Mouse (Mus musculus): ENCODE measurements around the gene Snx3. TPM values are rescaled to one million over a fixed set of nuclear protein-coding genes. Genes with fewer than 3 reads are reported as not detected.

Gene Snx3
- polyA plus RNA-seq, 1 experiment from 2014 or later: 367 TPM

GRCm38 (mm10) chr10:42510141-42510540 lies 8.3 kb downstream of the Snx3 start:
- ATAC-seq (ENCODE audit: insufficient read depth) (no peak), DNase-seq (no peak)
- 86% methylated on average over 6 of the region's 6 CpGs for WGBS
- TF ChIP-seq CTCF (IDR thresholded peaks at IDR 0.05; ENCODE audit: low read depth): peak; percentile 24; the same call in 1 of the 2 replicates
- Histone ChIP-seq H3K4me2 (no peak overlapping the region), H3K36me3 (ENCODE audit: insufficient read depth) (peaks cover 27% of the 10 kb centered on the region), H3K9me3 (ENCODE audit: low read depth, low read length) (no peaks in the 10 kb centered on the region), H3K4me1 (ENCODE audit: insufficient read depth) (no peaks in the 10 kb centered on the region), H3K4me3 (ENCODE audit: low read depth, low read length) (no peak overlapping the region), H3K9ac (no peak overlapping the region), H3K27ac (ENCODE audit: low read depth) (no peak overlapping the region), H3K27me3 (ENCODE audit: insufficient read depth, low read length) (no peaks in the 10 kb centered on the region)

DNA sequence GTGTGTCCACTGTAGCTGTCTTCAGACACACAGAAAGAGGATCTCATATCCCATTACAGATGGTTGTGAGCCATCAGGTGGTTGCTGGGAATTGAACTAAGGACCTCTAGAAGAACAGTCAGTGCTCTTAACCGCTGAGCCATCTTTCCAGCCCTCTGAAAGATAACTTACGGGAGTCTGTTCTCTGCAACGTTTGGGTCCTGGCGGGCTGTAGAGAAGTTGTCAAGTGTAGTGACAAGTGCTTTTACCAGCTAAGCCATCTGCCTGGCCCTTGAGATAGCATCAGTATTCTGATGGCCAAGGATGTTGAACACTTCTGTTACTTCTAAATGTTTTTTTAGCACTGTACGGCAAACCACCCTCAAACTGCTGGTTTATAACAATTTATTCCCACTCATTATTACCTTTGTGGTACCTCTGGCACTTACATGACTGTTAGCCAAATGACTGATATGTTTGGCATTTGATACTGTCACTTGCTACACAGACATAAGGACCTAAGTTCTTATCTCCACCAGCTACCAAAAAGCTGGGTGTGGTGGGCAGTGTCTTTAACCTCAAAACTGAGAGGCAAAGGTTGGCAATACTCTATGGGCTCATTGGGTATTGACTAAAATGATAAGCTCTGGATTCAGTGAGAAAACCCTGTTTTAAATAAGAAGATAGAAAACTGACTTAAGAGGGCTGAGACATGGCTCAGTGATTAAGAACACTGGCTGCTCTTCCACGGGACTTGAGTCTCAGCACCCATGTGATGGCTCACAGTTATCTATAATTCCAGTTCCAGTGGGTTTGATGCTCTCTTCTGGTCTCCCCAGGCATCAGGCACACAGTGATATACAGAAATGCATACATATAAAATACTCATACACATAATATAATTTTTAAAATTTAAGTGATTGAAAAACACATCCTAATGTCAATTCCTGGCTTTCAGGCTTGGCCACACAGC lies 9.6 kb downstream of the Snx3 start:
- no peak overlapping the region for H3K4me3 ChIP-seq (ENCODE audit: low read depth, low read length)
- WGBS: 86% methylated on average over 6 of the region's 6 CpGs
- DNase-seq (no peak), ATAC-seq (ENCODE audit: insufficient read depth) (no peak)
- no peaks in the 10 kb centered on the region for H3K9me3 ChIP-seq (ENCODE audit: low read depth, low read length)
- no peak overlapping the region for H3K27ac ChIP-seq (ENCODE audit: low read depth)
- no peak for TF ChIP-seq CTCF (IDR thresholded peaks at IDR 0.05; ENCODE audit: low read depth)
- peaks cover 24% of the 10 kb centered on the region for H3K36me3 ChIP-seq (ENCODE audit: insufficient read depth)
- H3K27me3 ChIP-seq (ENCODE audit: insufficient read depth, low read length): no peaks in the 10 kb centered on the region
- H3K4me1 ChIP-seq (ENCODE audit: insufficient read depth): no peaks in the 10 kb centered on the region
- H3K9ac ChIP-seq: no peak overlapping the region
- H3K4me2 ChIP-seq: no peak overlapping the region

DNA sequence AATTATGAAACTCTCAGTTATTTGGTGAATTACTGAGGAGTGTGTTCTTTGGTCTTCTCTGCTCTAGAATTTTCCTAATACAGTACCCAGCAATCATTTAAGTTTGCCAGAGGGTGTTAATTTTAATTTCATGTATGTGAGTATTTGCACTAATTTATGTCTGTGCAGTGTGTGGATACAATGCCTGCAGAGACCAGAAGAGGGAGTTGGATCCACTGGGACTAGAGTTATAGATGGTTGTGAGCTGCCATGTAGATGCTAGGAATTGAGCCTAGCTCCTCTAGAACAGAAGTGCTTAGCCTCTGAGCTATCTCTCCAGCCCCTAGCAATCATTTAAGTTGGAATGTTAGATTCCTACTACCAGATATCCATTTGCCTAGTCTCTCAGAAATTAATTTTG lies 12.3 kb downstream of the Snx3 start:
- Histone ChIP-seq H3K9me3 (ENCODE audit: low read depth, low read length) (no peaks in the 10 kb centered on the region), H3K36me3 (ENCODE audit: insufficient read depth) (peaks cover 8% of the 10 kb centered on the region), H3K4me2 (no peak overlapping the region), H3K27ac (ENCODE audit: low read depth) (no peak overlapping the region), H3K4me1 (ENCODE audit: insufficient read depth) (no peaks in the 10 kb centered on the region), H3K27me3 (ENCODE audit: insufficient read depth, low read length) (no peaks in the 10 kb centered on the region), H3K9ac (no peak overlapping the region), H3K4me3 (ENCODE audit: low read depth, low read length) (no peak overlapping the region)
- no peak for ATAC-seq (ENCODE audit: insufficient read depth)
- DNase-seq: no peak
- no peak for TF ChIP-seq CTCF (IDR thresholded peaks at IDR 0.05; ENCODE audit: low read depth)

DNA sequence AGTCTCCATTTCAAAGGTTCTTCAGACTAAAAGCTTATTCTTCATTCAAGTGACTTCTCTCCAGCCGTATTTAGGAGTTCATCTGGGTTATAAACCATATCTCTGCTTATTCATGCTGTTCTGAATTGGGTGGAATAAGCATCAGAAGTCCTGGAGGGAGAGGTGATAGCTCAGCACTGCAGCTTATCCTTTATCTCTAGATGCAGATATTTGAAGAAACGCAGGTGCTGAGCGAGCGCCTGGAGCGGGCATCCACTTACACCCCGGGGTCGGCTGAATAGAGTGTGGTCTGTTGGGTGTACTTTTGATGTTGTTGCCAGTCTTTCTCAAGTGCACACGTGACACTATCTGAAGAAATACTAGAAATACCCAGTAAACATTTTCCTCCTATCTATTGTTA lies 16.5 kb downstream of the Snx3 start:
- DNase-seq: no peak
- TF ChIP-seq CTCF (IDR thresholded peaks at IDR 0.05; ENCODE audit: low read depth): no peak
- H3K27me3 ChIP-seq (ENCODE audit: insufficient read depth, low read length): no peaks in the 10 kb centered on the region
- 68% methylated on average over 8 of the region's 8 CpGs for WGBS
- H3K4me2 ChIP-seq: no peak overlapping the region
- no peak overlapping the region for H3K9ac ChIP-seq
- no peaks in the 10 kb centered on the region; the same call in 1 of the 2 replicates for H3K36me3 ChIP-seq (ENCODE audit: insufficient read depth)
- ATAC-seq (ENCODE audit: insufficient read depth): no peak
- H3K27ac ChIP-seq (ENCODE audit: low read depth): no peak overlapping the region
- no peaks in the 10 kb centered on the region for H3K9me3 ChIP-seq (ENCODE audit: low read depth, low read length)
- H3K4me1 ChIP-seq (ENCODE audit: insufficient read depth): no peaks in the 10 kb centered on the region
- H3K4me3 ChIP-seq (ENCODE audit: low read depth, low read length): no peak overlapping the region

- no peaks in the 10 kb centered on the region for H3K27me3 ChIP-seq (ENCODE audit: insufficient read depth, low read length)
- no peak overlapping the region for H3K4me3 ChIP-seq (ENCODE audit: low read depth, low read length)
- no peak overlapping the region for H3K27ac ChIP-seq (ENCODE audit: low read depth)
- ATAC-seq (ENCODE audit: insufficient read depth): no peak
- H3K4me2 ChIP-seq: no peak overlapping the region
- DNase-seq: peak; percentile 17
- H3K4me1 ChIP-seq (ENCODE audit: insufficient read depth): no peaks in the 10 kb centered on the region
- peaks cover 8% of the 10 kb centered on the region for H3K36me3 ChIP-seq (ENCODE audit: insufficient read depth)
- no peak overlapping the region for H3K9ac ChIP-seq
- no peak for TF ChIP-seq CTCF (IDR thresholded peaks at IDR 0.05; ENCODE audit: low read depth)
- WGBS: 58% methylated on average over 5 of the region's 5 CpGs
- H3K9me3 ChIP-seq (ENCODE audit: low read depth, low read length): no peaks in the 10 kb centered on the region
Measured at GRCm38 (mm10) chr10:42521315-42521981, 19.6 kb downstream of the Snx3 start.

DNA sequence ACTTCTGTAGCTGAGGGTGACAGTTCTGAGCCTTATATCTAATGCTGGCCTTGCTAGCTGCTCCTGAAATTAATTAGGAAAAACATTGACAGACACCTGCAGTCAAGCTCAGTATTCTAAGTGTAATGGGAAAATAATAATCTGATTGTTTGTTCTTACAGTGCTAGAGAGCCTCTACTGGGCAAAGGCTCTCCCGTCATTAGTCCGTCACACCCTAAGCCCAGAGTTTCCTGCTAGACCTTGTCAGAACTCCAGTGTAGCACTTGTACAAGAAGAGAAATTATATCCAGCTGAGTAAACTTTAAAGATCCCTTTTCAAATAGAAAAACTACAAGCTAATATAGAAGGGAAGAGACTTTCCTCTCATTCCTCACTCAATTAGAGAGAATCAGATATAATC lies 21.1 kb downstream of the Snx3 start:
- Histone ChIP-seq H3K4me2 (no peak overlapping the region), H3K4me1 (ENCODE audit: insufficient read depth) (no peaks in the 10 kb centered on the region), H3K9me3 (ENCODE audit: low read depth, low read length) (no peaks in the 10 kb centered on the region), H3K27me3 (ENCODE audit: insufficient read depth, low read length) (no peaks in the 10 kb centered on the region), H3K4me3 (ENCODE audit: low read depth, low read length) (no peak overlapping the region), H3K36me3 (ENCODE audit: insufficient read depth) (peaks cover 19% of the 10 kb centered on the region), H3K27ac (ENCODE audit: low read depth) (no peak overlapping the region), H3K9ac (no peak overlapping the region)
- 25% methylated on average over 2 of the region's 2 CpGs for WGBS
- no peak for TF ChIP-seq CTCF (IDR thresholded peaks at IDR 0.05; ENCODE audit: low read depth)
- ATAC-seq (ENCODE audit: insufficient read depth) (no peak; the same call in 1 of the 2 replicates), DNase-seq (peak; percentile 31)

DNA sequence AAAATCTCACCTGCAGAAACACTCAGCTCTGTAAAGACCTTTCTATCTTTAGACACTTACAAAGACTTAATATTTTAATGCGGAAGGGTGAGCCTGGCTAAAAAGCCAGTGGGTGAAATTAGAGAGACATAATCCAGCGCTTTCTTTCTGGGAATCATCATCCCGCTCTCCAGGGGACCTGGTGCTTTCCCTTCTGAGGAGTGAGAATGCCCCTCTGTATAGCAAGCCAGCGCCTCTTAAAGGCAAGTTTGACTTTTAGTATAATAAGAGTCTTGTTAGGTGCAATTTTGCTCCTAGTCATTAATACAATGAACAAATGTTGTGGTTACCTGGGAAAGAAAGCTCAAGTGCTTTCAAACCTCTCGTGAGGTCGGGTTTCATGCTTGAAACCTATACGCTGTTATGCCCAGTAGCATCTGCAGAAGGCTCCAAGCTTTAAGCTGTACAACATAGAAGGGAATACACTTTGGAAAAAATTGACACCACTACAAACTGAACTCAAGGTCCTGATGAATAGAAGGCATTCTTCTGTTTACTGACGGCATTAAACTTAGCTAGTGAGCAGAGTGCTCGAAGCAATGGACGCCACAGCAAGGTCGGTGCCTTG lies 21.8 kb downstream of the Snx3 start:
- no peaks in the 10 kb centered on the region for H3K9me3 ChIP-seq (ENCODE audit: low read depth, low read length)
- no peaks in the 10 kb centered on the region for H3K27me3 ChIP-seq (ENCODE audit: insufficient read depth, low read length)
- no peak for TF ChIP-seq CTCF (IDR thresholded peaks at IDR 0.05; ENCODE audit: low read depth)
- ATAC-seq (ENCODE audit: insufficient read depth) (no peak), DNase-seq (peak; percentile 13)
- H3K36me3 ChIP-seq (ENCODE audit: insufficient read depth): peaks cover 26% of the 10 kb centered on the region
- no peak overlapping the region for H3K27ac ChIP-seq (ENCODE audit: low read depth)
- no peak overlapping the region for H3K4me2 ChIP-seq
- 64% methylated on average over 11 of the region's 11 CpGs for WGBS
- no peaks in the 10 kb centered on the region for H3K4me1 ChIP-seq (ENCODE audit: insufficient read depth)
- no peak overlapping the region for H3K9ac ChIP-seq
- H3K4me3 ChIP-seq (ENCODE audit: low read depth, low read length): no peak overlapping the region

Data from lung, embryonic 14.5 days (tissue).